Mouse (Mus musculus): ENCODE results near the gene Dlx3.

Dlx3 gene

GRCm38 (mm10) chr11:95125366-95125948 lies 5.5 kb downstream of the Dlx3 start:
- no peak for DNase-seq

- no peak for DNase-seq
Observed at GRCm38 (mm10) chr11:95126272-95127245, 6.6 kb downstream of the Dlx3 start.

GRCm38 (mm10) chr11:95128359-95128758 lies 8.4 kb downstream of the Dlx3 start:
- DNase-seq, result no peak

- DNase-seq, result no peak
Observed at GRCm38 (mm10) chr11:95130668-95131252, 10.8 kb downstream of the Dlx3 start.

GRCm38 (mm10) chr11:95133321-95133720 lies 13.4 kb downstream of the Dlx3 start:
- DNase-seq, result no peak

- no peak for DNase-seq
Observed at GRCm38 (mm10) chr11:95137281-95137680, 17.4 kb downstream of the Dlx3 start.

- DNase-seq, result no peak
Observed at GRCm38 (mm10) chr11:95139871-95140270, 20.0 kb downstream of the Dlx3 start.

- DNase-seq, result no peak
Observed at GRCm38 (mm10) chr11:95142258-95142657, 22.3 kb downstream of the Dlx3 start.

GRCm38 (mm10) chr11:95142980-95143575 lies 23.2 kb downstream of the Dlx3 start:
- DNase-seq, result no peak

GRCm38 (mm10) chr11:95143663-95144062 lies 23.7 kb downstream of the Dlx3 start:
- no peak for DNase-seq

- DNase-seq, result no peak
Observed at GRCm38 (mm10) chr11:95144091-95144945, 24.4 kb downstream of the Dlx3 start.

- DNase-seq, result no peak
Observed at GRCm38 (mm10) chr11:95144946-95145483, 25.1 kb downstream of the Dlx3 start.

GRCm38 (mm10) chr11:95145851-95146403 lies 26.0 kb downstream of the Dlx3 start, which contains the start of gene Dlx4:
Gene Dlx4, minus strand, starts transcription at chr11:95146263.
- DNase-seq, result peak; percentile 67

- no peak for DNase-seq
Observed at GRCm38 (mm10) chr11:95148754-95149153, 28.8 kb downstream of the Dlx3 start.

- DNase-seq, result no peak
Observed at GRCm38 (mm10) chr11:95149462-95150268, 29.7 kb downstream of the Dlx3 start.

- DNase-seq, result no peak
Observed at GRCm38 (mm10) chr11:95150269-95151049, 30.5 kb downstream of the Dlx3 start.

GRCm38 (mm10) chr11:95153116-95153515 lies 33.2 kb downstream of the Dlx3 start:
- no peak for DNase-seq

- no peak for DNase-seq
Observed at GRCm38 (mm10) chr11:95153681-95154080, 33.8 kb downstream of the Dlx3 start.

- DNase-seq, result no peak
Observed at GRCm38 (mm10) chr11:95155511-95155910, 35.6 kb downstream of the Dlx3 start.

- DNase-seq, result no peak
Observed at GRCm38 (mm10) chr11:95157356-95157755, 37.4 kb downstream of the Dlx3 start.
